Mouse (Mus musculus): ENCODE results near the gene Tmem168. TPM values are rescaled to one million over a fixed set of nuclear protein-coding genes. Genes with fewer than 3 reads are reported as not detected.
A peak's percentile ranks its signal among the peaks of the same experiment; 100 is the strongest.

Tmem168 gene
- polyA plus RNA-seq, 1 experiment from 2014 or later: 24.7 TPM

DNA sequence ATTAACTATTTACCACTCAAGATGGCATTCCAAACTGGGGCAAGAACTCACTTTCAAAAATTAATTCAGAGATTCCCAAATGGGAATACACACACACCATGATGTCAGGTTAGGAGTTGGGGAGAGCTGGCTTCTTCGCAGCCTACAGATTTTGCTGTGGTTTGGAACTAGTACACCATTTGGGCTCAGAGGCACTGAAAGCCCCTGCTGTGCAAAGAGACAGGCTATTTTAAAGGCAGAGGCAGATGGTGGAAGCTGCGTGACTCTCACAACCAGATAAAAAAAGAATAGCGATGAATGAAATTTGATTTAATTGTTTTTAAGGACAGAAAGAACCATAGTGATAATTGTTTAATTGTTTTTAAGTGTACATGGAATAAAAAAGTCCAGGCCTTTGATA, 66.1 kb downstream of the Tmem168 start:
- no peak overlapping the region for H3K4me2 ChIP-seq (ENCODE audit: low read length)
- H3K27ac ChIP-seq (replicated peaks; ENCODE audit: low read depth, low read length): no peak overlapping the region
- no peak overlapping the region for H3K9ac ChIP-seq (replicated peaks; ENCODE audit: low read length)
- no peaks in the 10 kb centered on the region for H3K9me3 ChIP-seq (ENCODE audit: control insufficient read depth, low read length)
- H3K36me3 ChIP-seq (ENCODE audit: control insufficient read depth, insufficient read depth, low read length): no peaks in the 10 kb centered on the region
- DNase-seq: no peak
- H3K4me3 ChIP-seq (replicated peaks; ENCODE audit: low read depth, low read length): no peak overlapping the region
- H3K27me3 ChIP-seq (ENCODE audit: control insufficient read depth, insufficient read depth, low read length): no peaks in the 10 kb centered on the region
- WGBS: 81% methylated on average over 3 of the region's 3 CpGs
- ATAC-seq (ENCODE audit: low FRiP score, low TSS enrichment): no peak
- 0 out of 2 replicates have a peak, but pooled peaks cover 2% of the 10 kb centered on the region for H3K4me1 ChIP-seq (ENCODE audit: control insufficient read depth, insufficient read depth, low read length)

DNA sequence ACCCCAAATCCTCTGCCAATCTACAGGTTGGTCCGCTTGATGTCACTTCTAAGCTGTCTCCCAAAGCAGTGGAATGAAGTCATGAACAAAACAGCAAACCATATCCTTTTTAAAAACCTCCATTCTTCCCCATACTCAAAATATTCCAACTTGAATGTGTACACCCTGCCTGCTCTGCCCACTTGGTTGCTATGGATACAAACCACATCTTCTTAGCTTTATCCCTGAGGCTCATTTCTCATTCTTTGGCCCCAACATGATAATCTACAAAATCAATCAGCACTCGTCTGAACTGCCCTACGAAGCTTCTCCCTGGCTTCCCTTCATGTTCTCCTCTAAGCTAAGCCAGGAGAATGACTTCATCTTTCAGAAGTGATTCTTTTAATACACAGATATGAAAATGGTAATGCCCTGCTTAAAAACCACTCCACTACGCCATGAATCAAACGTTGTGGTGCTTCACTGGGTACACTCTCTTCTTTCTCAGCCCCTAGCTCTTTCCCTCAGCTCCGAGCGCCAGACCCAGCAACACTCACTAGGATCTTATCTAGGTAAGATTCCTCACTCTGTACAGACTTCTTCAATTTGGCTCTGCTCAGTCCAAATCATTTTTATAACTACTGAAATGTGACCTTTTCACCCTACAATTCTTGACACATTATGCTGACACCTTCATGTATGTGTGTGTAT, 70.5 kb downstream of the Tmem168 start:
- WGBS: 60% methylated on average over 7 of the region's 7 CpGs
- H3K36me3 ChIP-seq (ENCODE audit: control insufficient read depth, insufficient read depth, low read length): no peaks in the 10 kb centered on the region
- H3K4me2 ChIP-seq (ENCODE audit: low read length): no peak overlapping the region
- no peak overlapping the region for H3K27ac ChIP-seq (replicated peaks; ENCODE audit: low read depth, low read length)
- no peak overlapping the region for H3K4me3 ChIP-seq (replicated peaks; ENCODE audit: low read depth, low read length)
- ATAC-seq (ENCODE audit: low FRiP score, low TSS enrichment) (peak; percentile 17; the same call in 1 of the 2 replicates), DNase-seq (peak; percentile 26)
- H3K9ac ChIP-seq (replicated peaks; ENCODE audit: low read length): no peak overlapping the region
- H3K27me3 ChIP-seq (ENCODE audit: control insufficient read depth, insufficient read depth, low read length): no peaks in the 10 kb centered on the region
- H3K4me1 ChIP-seq (ENCODE audit: control insufficient read depth, insufficient read depth, low read length): 0 out of 2 replicates have a peak, but pooled peaks cover 2% of the 10 kb centered on the region
- H3K9me3 ChIP-seq (ENCODE audit: control insufficient read depth, low read length): no peaks in the 10 kb centered on the region

Other genes starting within 250 kb of the Tmem168 start
- 24.9 and 26.8 TPM in 2 replicates for gene Bmt2, start 69.9 kb upstream of the Tmem168 start, polyA plus RNA-seq (2014; fragmentation: Nextera tagmentation; extraction: Ambion mirVana)
- 107 and 117 TPM in 2 replicates for gene Gpr85, start 231.8 kb upstream of the Tmem168 start, polyA plus RNA-seq (2014; fragmentation: Nextera tagmentation; extraction: Ambion mirVana)